Mouse (Mus musculus): ENCODE measurements around the gene Tlr6.

Tlr6 gene

GRCm38 (mm10) chr5:64959843-64960230 lies at the start of gene Tlr6:
Gene Tlr6, minus strand, starts transcription at chr5:64960097.
- peak in 1 of 2 experiments; percentile 49 for DNase-seq (ENCODE audit: low spot score in 2 of 2)

- DNase-seq (ENCODE audit: low spot score in 2 of 2), result no peak
These were observed 46.2 kb upstream of the Tlr6 start for GRCm38 (mm10) chr5:65006011-65006491.

- DNase-seq (ENCODE audit: low spot score in 2 of 2), result no peak
These were observed 45.4 kb upstream of the Tlr6 start for GRCm38 (mm10) chr5:65005251-65005650.

- no peak for DNase-seq (ENCODE audit: low spot score in 2 of 2)
These were observed 44.1 kb upstream of the Tlr6 start for GRCm38 (mm10) chr5:65003946-65004535.

GRCm38 (mm10) chr5:65002940-65003824 lies 43.3 kb upstream of the Tlr6 start:
- DNase-seq (ENCODE audit: low spot score in 2 of 2), result no peak

GRCm38 (mm10) chr5:64995408-64995807 lies 35.5 kb upstream of the Tlr6 start:
- DNase-seq (ENCODE audit: low spot score in 2 of 2), result no peak

GRCm38 (mm10) chr5:64992540-64992939 lies 32.6 kb upstream of the Tlr6 start:
- DNase-seq (ENCODE audit: low spot score in 2 of 2), result no peak

- DNase-seq (ENCODE audit: low spot score in 2 of 2), result no peak
These were observed 30.0 kb upstream of the Tlr6 start for GRCm38 (mm10) chr5:64989940-64990339.

- DNase-seq (ENCODE audit: low spot score in 2 of 2), result no peak
These were observed 26.1 kb upstream of the Tlr6 start for GRCm38 (mm10) chr5:64985971-64986370.

GRCm38 (mm10) chr5:64977128-64977527 lies 17.2 kb upstream of the Tlr6 start:
- no peak for DNase-seq (ENCODE audit: low spot score in 2 of 2)

GRCm38 (mm10) chr5:64975121-64975520 lies 15.2 kb upstream of the Tlr6 start:
- no peak for DNase-seq (ENCODE audit: low spot score in 2 of 2)

- no peak for DNase-seq (ENCODE audit: low spot score in 2 of 2)
These were observed 10.2 kb upstream of the Tlr6 start, which contains the start of gene Fam114a1 for GRCm38 (mm10) chr5:64969861-64970771. Gene Fam114a1, plus strand, starts transcription at chr5:64970071.

- DNase-seq (ENCODE audit: low spot score in 2 of 2), result no peak
These were observed 9.3 kb upstream of the Tlr6 start for GRCm38 (mm10) chr5:64968961-64969860.

- DNase-seq (ENCODE audit: low spot score in 2 of 2), result no peak
These were observed 3.8 kb upstream of the Tlr6 start for GRCm38 (mm10) chr5:64963735-64964134.

GRCm38 (mm10) chr5:64963271-64963670 lies 3.4 kb upstream of the Tlr6 start:
- no peak for DNase-seq (ENCODE audit: low spot score in 2 of 2)

GRCm38 (mm10) chr5:64960857-64961391 lies 1.0 kb upstream of the Tlr6 start:
- DNase-seq (ENCODE audit: low spot score in 2 of 2), result no peak

GRCm38 (mm10) chr5:64958991-64959842 lies 680 bp downstream of the Tlr6 start:
- DNase-seq (ENCODE audit: low spot score in 2 of 2), result no peak

GRCm38 (mm10) chr5:64954931-64955330 lies 5.0 kb downstream of the Tlr6 start:
- no peak for DNase-seq (ENCODE audit: low spot score in 2 of 2)

- no peak for DNase-seq (ENCODE audit: low spot score in 2 of 2)
These were observed 8.4 kb downstream of the Tlr6 start for GRCm38 (mm10) chr5:64951486-64951885.

- DNase-seq (ENCODE audit: low spot score in 2 of 2), result no peak
These were observed 27.1 kb downstream of the Tlr6 start for GRCm38 (mm10) chr5:64932775-64933174.

All from frontal cortex, postnatal 14 days (tissue).